Mouse (Mus musculus) layer of hippocampus, postnatal 25 days (tissue): ENCODE measurements at regions not wholly inside any gene's neighbourhood (a gene's known extent, or its start where the extent isn't known, plus 50 kb on each side); places are given as distances from the start of the nearest gene placed in this dataset.

Source experiments
- DNase-seq, 2 experiments: peaks; one replicate each; pipeline ENCODE4 v3.0.0; 2022; ENCODE audit warnings: mixed read lengths in 2 of 2, low spot score in 1 of 2; ENCODE audit errors: extremely low spot score in 1 of 2

- no peak for DNase-seq
Observed at GRCm38 (mm10) chr7:72500996-72501395, 194.6 kb upstream of the Mctp2 start.

DNA sequence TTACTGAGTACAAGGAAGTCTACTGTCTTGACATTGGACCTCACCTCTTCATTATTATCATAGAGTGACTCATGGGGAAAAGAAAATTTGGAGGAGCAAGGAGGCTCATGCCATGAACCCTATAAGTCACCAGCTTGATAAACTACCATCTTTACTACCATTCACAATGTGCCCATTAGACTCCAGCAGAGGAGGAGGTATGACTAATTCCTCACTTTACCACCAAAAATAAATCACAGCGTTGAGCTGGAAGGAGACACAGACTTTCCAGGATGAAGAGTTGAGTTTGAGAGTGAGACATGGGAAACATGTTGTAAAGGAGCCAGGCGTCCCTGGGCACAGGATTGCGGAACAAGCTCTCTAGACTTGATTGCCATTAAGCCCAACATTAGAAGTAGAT lies 195.0 kb upstream of the Mctp2 start:
- no peak for DNase-seq

DNA sequence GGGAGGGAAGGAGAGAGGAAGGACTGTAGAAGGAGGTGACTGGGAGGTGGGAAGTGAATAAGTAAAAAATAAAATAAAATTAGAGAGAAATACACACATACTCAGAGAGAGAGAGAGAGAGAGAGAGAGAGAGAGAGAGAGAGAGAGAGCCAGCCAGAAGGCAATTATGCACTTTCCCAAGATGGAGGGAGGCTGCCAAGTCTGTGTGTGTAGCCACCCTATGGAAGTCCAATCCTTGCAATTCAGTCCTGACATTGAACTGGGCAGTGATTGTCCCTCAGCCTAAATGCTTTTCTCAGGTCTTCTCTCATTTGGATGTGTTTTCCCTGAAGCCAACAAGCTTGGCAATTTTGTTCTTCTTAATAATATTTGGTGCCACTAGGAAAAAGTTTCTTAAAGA lies 197.3 kb upstream of the Mctp2 start:
- DNase-seq: no peak

- no peak for DNase-seq
Observed at GRCm38 (mm10) chr7:72504268-72504667, 197.9 kb upstream of the Mctp2 start.

- no peak for DNase-seq
Observed at GRCm38 (mm10) chr7:72505732-72506460, 199.5 kb upstream of the Mctp2 start.

- no peak for DNase-seq
Observed at GRCm38 (mm10) chr7:72507946-72508345, 201.5 kb upstream of the Mctp2 start.

DNA sequence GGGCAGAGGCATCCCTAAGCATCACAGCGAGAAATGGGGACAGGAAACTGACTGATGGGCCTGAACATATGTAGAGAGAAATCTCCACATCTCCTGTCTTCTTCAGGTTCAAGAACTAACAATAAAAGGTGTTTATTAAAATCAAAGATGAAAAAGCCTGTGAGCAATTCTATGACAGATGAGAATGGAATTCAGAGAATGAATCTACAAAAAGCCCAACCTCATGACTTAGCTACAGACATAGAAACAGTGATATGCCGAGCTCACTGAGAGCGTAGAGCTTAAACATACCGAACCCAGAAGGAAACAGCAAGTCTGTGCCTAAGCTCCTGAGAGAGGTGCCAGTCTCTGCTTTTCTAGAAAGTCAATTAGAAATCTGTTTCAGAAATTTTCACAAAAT lies 203.7 kb upstream of the Mctp2 start:
- no peak for DNase-seq

DNA sequence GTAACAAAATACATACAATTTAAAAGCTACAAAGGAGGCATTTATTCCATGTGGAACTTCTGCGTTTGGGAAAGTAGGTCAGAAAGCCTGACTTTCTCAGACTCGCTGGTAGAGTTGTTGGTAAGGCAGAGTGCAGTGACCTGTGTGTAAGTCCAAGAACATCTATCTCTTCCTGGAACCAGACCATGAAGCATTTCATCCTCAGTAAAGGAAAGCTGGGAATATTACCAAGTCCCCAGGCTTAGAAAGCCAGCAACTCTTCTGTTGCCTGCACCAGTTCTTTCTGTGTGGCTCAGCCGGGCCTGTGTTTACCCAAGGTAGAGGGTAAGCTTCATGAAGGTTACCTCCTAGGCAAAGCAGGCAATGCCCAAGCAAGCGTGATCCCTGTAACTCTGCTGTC lies 207.0 kb upstream of the Mctp2 start:
- no peak for DNase-seq

GRCm38 (mm10) chr7:72514851-72515250 lies 208.4 kb upstream of the Mctp2 start:
- DNase-seq: no peak

GRCm38 (mm10) chr7:72518421-72518972 lies 212.1 kb upstream of the Mctp2 start:
- DNase-seq: no peak

DNA sequence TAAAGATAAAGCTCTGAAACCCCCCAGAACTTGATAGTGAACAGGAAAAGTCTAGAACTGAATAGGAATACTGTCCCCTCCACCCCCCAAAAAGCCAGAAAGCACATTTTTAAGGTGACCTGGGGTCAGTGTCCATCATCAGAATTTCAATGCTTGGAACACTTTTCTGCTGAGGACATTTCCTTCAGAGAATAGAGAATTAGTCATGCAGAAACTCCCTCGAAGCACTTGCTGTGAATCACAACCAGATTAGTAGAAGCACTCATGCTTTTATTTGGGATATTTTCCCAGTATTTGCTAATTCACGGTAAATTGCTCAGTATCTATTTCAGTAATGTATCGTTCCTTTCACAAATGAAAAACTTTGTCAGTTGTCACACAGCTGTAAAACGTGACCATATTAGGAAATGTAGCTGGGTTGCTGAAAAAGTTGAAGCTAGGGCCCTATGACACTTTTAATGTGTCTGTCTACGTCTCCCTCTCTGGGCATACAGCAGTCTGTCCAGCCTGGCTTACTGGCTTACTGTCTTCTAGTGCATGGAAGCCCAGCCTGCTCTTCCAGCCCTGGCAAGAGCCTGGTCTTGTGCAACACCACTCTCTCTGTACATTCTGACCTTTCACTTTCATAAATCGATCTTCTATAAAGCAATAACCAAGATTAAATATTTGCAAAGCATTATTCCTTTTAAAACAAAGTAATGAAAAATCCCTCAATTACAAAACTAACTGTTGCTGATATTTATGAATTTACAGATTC lies 213.1 kb upstream of the Mctp2 start:
- no peak for DNase-seq

DNA sequence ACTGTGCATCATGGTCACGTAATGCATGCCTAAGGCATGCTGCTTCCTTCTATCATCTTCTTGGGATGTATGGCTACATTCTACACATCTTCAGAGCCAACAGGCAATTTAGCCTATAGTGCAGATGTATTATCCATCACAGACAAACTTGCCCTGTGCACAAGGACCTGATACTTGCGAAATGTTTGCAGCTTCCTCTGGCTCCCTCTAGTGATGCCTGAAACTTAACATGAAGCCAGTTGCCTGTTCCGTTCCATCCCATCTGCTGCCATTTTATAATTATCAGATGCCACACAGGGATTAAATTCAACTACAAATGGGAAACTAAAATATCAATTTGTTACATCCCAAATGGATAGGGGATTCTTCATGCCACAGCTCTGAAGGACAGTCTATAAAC lies 222.5 kb upstream of the Mctp2 start:
- DNase-seq: no peak

DNA sequence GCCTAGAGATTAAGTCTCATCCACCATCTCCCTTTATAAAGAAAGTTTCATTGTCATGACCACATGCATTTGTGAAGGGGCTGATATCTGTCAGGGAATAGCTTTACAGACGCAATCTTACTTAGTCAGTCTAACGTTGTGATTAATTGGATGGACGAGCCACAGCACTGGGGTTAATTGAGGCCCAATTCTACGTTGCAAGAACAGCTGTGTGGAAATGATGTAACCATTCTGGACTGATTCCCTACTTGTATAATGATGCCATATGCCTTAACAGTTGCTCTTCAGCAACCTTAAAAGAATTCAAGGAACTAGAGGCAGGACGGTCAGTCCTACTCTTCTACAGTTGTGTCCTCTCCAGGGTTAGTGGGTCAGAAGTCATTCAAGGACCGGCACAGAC lies 231.9 kb upstream of the Mctp2 start:
- DNase-seq: no peak

DNA sequence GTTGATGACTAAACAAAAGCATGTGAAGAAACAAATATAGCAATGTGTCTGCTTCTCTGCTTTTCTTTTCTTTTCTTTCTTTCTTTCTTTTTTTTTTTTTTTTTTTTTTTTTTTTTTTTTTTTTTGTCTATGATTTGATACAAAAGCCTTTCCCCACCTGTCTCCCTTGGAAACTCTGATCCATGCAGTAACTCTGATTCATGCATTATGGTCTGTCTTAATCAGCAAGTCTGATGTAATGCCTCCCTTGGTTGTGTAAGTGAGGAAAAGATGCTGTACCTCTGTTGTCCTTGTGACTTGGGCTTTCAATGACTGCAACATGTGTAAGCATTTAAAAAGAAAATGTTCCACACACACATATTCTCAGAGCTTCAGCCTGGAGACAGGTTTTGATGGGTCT lies 233.5 kb upstream of the Mctp2 start:
- no peak for DNase-seq

DNA sequence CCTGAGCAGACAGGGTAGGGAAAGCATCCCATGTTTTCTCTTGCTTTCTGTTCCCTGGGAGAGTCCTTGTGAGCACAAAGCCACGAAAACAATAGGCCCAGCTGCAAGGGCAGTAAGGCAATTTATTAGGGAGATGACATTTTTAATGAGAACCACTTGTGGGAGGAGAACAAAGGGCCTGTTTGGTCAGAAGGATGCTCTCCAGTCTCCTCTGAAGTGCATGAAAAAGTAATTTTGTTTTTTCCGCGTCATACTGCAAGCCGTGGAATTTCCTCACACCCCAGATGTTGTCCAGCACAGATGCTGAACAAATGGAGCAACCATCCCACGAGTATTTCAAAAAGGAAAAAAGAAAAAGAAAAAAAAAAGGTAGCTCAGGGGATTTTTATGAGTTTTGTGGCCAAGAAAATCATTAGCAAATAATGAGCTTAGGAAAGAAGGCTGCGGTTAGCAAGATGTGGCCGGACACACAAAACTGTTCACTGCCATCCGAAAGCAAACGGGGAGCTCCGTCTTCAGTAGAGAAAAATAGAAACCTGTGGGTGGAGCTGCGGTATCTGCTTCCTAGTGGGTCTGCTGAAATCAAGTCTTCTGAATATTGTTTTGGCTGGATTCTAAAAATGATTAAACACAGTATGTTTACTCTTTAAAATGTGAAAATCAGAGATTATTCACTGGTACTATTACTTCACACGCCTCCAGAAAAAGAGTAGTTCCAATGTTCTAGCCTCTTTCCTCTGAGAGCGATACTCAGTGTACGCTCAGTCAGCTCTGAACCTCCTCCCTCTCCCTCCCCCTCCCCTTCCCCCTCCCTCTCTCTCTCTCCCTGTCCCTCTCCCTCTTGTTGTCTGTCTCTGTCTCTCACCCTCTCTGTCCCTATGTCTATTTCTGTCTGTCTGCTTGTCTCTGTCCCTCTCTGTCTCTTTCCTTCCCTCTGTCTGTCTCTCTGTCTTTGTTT lies 235.4 kb upstream of the Mctp2 start:
- DNase-seq: no peak

GRCm38 (mm10) chr7:72543501-72543900 lies 237.1 kb upstream of the Mctp2 start:
- DNase-seq: no peak

- DNase-seq: no peak
Observed at GRCm38 (mm10) chr7:72543946-72544345, 237.5 kb upstream of the Mctp2 start.

- DNase-seq: no peak
Observed at GRCm38 (mm10) chr7:72567378-72567777, 261.0 kb upstream of the Mctp2 start.

- no peak for DNase-seq
Observed at GRCm38 (mm10) chr7:72569177-72569576, 262.8 kb upstream of the Mctp2 start.

GRCm38 (mm10) chr7:72574316-72574715 lies 267.9 kb upstream of the Mctp2 start:
- no peak for DNase-seq

DNA sequence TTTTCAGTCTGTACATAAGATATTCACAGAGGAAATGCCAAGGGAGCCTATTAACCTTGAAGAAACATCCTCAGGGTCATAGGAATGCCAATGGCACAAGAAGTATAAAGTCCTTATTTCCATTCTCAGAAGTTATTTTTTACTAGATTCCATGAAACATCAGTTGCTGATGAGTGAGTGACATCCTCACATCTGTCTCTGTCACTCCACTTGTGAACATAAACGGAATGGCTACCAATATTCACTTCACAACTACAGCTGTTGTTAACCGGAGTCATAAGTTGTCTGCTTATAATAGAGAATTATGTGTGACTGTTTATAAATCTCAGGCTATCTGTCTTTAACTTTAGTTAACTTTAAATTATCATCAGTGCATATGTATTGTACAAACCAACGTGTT lies 278.0 kb upstream of the Mctp2 start:
- no peak for DNase-seq
